Mouse (Mus musculus): ENCODE measurements around the gene Dhcr24. TPM values are rescaled to one million over a fixed set of nuclear protein-coding genes. Genes with fewer than 3 reads are reported as not detected.

The Dhcr24 gene
- polyA plus RNA-seq (2021; fragmentation: Nextera tagmentation): 17.9 and 23.7 TPM in 2 replicates
- long read RNA-seq, experiment 1, full-length matches to known transcripts: 8 of 15 reads
- long read RNA-seq, experiment 1, partial matches to known transcripts: 0 of 15 reads
- long read RNA-seq, experiment 1, other reads (novel, unspliced or antisense): 7 of 15 reads
- long read RNA-seq, experiment 2, full-length matches to known transcripts: 19 of 42 reads
- long read RNA-seq, experiment 2, partial matches to known transcripts: 6 of 42 reads
- long read RNA-seq, experiment 2, other reads (novel, unspliced or antisense): 17 of 42 reads

GRCm38 (mm10) chr4:106560846-106561781 is at the start of gene Dhcr24:
Gene Dhcr24 (plus strand): TSS chr4:106561038.

GRCm38 (mm10) chr4:106617056-106617455 is 56.2 kb downstream of the Dhcr24 start, which contains the start of gene Lexm:
Gene Lexm (minus strand): TSS chr4:106617241.

GRCm38 (mm10) chr4:106622030-106622493 is 61.2 kb downstream of the Dhcr24 start, which contains the start of gene Ttc22:
Gene Ttc22 (plus strand): TSS chr4:106622432.

Other genes with a start within 250 kb of the Dhcr24 start
- gene Usp24, start 244.8 kb upstream of the Dhcr24 start, polyA plus RNA-seq (2021; fragmentation: Nextera tagmentation): 2.4 and 2.5 TPM in 2 replicates
- 1.9 and 4.0 TPM in 2 replicates for gene Pcsk9, start 96.7 kb upstream of the Dhcr24 start, polyA plus RNA-seq (2021; fragmentation: Nextera tagmentation)
- not detected in 2 replicates for gene Bsnd, start 68.8 kb upstream of the Dhcr24 start, polyA plus RNA-seq (2021; fragmentation: Nextera tagmentation)
- not detected in 2 replicates for gene Lexm, start 56.2 kb downstream of the Dhcr24 start, polyA plus RNA-seq (2021; fragmentation: Nextera tagmentation)
- 0.36 and 0.49 TPM in 2 replicates for gene Ttc22, start 61.4 kb downstream of the Dhcr24 start, polyA plus RNA-seq (2021; fragmentation: Nextera tagmentation)
- 8.1 and 11.0 TPM in 2 replicates for gene Pars2, start 90.0 kb downstream of the Dhcr24 start, polyA plus RNA-seq (2021; fragmentation: Nextera tagmentation)
- gene Ttc4, start 117.9 kb downstream of the Dhcr24 start, polyA plus RNA-seq (2021; fragmentation: Nextera tagmentation): 32.5 and 43.4 TPM in 2 replicates
- gene Mroh7, start 169.9 kb downstream of the Dhcr24 start, polyA plus RNA-seq (2021; fragmentation: Nextera tagmentation): 0.23 and 0.65 TPM in 2 replicates
- gene Fam151a, start 172.9 kb downstream of the Dhcr24 start, polyA plus RNA-seq (2021; fragmentation: Nextera tagmentation): not detected in 2 replicates
- 7.5 and 12.0 TPM in 2 replicates for gene Acot11, start 244.0 kb downstream of the Dhcr24 start, polyA plus RNA-seq (2021; fragmentation: Nextera tagmentation)